Mouse (Mus musculus): ENCODE measurements around the gene Nfe2l3.

Nfe2l3 gene

DNA sequence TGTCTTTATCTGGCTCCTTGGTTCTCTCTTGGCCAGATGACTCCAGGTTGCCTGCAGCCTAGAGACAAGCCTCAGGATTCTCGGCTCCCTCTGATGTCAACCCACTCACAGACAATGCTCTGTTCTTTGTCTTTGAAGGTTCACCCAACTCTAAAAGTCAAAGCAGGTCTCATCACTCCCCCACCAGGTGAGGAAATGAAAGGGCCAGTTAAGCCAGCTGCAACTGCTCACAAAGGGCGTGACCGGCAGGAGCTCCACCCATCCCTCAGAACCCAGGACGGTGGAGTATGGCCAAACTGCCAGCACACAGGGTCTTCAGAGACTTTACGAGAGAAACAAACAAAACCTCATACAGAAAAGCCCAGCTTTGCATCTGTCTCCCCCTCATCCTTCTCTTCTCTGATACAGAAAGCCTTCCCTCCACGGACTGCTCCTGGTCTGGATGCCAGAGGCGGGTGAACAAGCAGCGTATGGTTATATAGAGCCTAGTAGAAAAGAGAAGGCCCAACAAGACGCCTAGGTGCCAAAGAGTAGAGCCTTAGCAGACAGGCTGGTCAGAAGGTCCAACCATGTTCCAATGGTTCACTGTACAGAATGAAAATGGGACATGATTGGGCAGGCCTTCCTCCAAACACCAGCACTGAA is 9.8 kb downstream of the Nfe2l3 start:
- DNase-seq (ENCODE audit: low spot score in 2 of 2) = no peak

DNA sequence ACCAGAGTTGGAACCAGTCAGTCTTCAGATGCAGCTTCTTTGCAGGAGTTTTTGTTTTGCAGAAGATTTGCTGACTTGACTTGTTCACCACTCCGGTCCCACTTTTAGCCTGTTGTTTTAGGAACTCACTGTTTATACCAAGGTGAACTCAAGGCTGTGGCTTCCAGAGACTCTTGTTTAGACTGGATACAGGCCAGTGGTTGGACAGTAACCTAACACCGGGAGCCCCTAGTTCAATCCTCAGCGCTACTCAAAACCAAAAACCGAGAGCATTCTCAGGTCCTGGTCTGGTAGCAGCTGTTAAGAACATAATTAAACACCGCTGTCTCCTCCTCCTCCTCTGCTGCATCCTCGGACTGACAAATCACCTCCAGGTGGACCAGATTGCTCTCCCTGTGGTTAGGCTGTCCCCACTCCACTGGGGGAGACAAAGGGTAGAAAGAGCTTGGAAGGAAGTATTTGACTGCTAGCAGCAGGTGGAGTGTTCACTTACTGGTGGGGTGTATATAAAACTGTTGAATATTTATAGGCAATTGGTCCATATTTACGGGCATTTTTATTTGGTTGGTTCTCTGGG is 20.5 kb downstream of the Nfe2l3 start:
- DNase-seq (ENCODE audit: low spot score in 2 of 2) = no peak

DNA sequence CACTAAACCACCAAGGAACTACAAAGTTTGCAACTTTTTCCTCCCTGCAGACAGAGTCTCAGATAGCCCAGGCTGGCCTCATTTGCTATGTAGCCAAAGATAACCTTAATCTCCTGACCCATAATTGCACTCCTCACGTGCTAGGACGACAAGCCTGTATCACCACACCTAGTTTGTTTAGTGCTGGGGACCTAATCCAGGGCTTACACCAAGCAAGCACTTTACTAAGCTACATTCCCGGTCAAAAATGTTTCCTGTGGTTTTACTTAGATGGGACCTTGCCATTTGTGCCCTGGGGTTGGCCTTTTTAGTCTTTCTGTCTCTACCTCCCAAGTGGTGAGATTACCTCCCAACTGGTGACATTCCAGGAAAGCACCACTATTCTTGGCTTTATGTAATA is 22.5 kb downstream of the Nfe2l3 start:
- DNase-seq (ENCODE audit: low spot score in 2 of 2) = no peak

DNA sequence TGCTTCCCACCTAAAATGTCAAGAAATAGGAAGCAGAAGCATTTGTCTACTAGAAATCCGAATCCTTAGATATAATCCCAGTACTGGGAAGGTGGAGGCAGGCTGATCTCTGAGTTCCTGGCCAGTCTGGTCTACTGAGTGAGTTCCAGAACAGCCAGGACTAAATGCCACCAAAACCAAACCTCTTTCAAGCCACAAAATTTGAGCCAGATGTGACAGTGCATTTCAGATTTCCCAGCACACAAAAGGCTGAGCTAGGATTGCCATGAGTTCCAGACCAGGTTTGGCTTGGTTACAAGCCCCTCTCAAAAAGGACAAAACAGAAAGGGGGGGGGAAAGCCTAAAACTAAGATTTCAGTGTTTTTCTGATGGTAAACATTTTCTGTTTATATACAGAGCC is 23.7 kb downstream of the Nfe2l3 start:
- DNase-seq (ENCODE audit: low spot score in 2 of 2) = no peak

- no peak for DNase-seq (ENCODE audit: low spot score in 2 of 2)
Measured at GRCm38 (mm10) chr6:51457283-51457682, 24.8 kb downstream of the Nfe2l3 start.

GRCm38 (mm10) chr6:51457770-51458387 is 25.4 kb downstream of the Nfe2l3 start:
- DNase-seq (ENCODE audit: low spot score in 2 of 2) = no peak

DNA sequence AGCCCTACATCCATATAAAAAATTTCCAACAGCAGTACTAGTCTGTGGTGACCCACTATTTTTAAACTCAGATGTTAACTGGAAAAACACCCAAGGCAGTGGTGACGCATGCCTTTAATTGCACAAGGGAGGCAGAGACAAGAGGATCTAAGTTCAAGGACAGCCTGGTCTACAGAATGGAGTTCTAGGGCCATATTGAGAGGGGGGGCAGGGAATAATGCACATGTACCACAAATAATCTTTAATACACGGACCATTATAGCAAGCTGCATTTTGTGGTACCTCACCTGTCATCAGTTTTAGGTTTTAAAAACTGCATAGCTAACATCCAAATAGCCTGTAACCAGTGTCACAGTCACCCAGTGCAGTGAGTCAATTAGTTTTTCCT is 26.4 kb downstream of the Nfe2l3 start:
- no peak for DNase-seq (ENCODE audit: low spot score in 2 of 2)

DNA sequence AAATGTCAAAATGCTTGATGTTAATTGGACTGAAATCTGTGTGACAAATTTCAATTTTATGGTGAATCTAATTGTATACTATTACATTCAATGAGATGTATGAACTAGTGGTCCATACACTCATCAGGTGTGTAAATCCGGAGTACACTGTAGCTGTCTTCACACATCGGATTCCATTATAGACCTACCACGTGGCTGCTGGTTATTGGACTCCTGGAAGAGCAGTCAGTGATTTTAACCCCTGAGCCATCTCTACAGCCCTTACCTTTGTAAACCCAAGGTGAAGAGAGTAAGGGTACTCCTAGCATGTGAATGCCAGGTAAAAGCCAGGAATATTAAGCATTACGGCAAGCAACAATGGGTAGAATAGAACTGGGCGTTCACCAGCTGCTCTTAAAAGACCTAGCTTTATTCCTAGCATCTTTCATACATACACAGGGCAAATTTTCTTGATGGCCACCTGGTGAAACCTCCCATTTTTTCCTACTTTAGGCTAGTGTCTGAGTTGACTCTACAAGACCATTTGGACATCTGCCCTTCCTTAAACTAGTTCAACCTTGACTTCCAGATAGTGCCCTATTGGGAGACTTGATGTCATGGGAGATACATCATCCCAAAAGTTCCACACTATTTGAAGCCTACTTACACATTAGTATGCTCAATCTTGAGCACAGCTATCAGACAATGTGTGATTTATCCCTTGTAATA is 27.0 kb downstream of the Nfe2l3 start:
- DNase-seq (ENCODE audit: low spot score in 2 of 2) = no peak

GRCm38 (mm10) chr6:51460021-51460360 is 27.5 kb downstream of the Nfe2l3 start:
- DNase-seq (ENCODE audit: low spot score in 2 of 2) = no peak

GRCm38 (mm10) chr6:51460363-51460762 is 27.9 kb downstream of the Nfe2l3 start:
- no peak for DNase-seq (ENCODE audit: low spot score in 2 of 2)

DNA sequence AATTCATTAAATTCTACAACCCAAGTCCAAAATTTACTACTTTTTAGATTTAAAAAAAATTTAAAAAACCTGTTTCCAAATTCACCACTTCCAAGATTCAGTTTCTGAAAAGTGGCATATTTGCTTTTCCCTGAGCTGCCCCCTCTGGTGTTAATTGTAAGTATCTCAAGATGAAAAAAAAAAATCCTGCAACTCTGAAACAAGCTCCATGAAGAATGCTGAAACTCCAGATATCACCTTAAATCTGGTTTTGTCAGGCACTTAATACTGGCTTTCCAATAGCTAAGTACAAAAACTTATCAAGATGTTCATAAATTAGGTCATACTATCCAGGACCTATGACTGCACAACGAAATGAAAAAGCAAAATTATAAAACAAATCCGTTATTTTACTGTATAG is 35.2 kb downstream of the Nfe2l3 start:
- DNase-seq (ENCODE audit: low spot score in 2 of 2) = no peak

DNA sequence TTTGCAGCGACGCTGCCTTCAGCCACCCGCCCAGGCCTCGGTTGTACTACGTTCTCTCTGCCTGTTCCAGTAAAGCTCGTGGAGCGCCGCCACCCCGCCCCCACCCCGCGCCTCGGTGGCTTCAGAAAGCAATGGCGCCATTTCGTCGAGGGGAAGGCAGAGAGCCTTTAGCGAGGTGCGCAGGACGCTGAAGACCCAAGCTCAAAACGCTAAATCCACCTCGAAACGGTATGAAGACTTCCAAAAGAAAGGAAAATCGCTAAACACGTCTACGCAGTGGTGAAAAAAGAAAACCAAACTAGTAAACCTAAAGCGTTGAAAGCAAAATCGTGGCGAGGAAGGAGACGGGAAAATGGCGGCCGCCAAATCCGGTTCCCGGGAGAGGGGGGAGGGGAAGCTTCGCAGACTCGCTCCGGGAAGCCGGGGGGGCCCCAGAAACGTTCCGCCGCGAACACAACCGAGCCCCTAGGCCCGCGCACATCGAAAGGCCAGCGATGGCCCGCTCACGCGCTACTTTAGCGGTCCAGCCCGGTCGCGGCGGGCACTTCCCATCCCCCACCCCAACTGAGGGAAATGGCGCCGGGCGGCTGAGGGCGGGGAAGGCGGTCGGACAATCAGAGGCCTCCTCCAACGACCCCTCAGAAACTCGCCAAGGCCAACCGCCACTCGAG is 36.6 kb downstream of the Nfe2l3 start:
- peak; percentile 73 to 78 for DNase-seq (ENCODE audit: low spot score in 2 of 2)

DNA sequence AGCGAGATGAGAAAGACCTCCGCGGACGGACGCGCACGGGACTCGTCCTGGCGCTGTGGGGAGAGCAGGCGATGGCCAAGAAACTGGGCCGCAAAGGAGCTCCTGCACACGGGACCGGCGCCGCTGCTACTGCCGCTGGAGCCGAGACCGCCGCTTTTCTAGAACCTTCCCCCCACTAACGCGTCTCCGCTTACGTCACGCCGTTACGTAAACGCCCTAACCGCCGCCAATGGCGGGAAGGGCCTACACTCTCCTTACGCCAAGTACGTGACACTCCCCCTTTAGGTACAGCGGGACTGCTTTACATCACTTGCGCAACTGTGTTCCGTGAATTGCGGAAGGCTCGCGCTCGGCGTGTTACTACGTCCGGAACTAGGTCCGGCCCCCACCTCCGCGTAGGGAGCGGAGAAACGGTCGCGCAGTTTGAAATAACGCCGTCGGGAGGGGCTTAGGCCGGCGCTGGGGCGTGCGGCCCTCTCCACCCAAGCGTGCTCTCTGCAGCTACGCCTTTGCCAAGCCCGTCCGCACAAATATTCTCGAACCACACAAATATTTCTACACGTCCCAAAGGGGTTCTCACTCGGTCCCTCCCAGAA is 37.3 kb downstream of the Nfe2l3 start, which contains the start of gene Hnrnpa2b1:
Gene Hnrnpa2b1 (minus strand): TSS at position 180 of the 596 bp plus-strand sequence.
- peak; percentile 98 to 99 for DNase-seq (ENCODE audit: low spot score in 2 of 2)

DNA sequence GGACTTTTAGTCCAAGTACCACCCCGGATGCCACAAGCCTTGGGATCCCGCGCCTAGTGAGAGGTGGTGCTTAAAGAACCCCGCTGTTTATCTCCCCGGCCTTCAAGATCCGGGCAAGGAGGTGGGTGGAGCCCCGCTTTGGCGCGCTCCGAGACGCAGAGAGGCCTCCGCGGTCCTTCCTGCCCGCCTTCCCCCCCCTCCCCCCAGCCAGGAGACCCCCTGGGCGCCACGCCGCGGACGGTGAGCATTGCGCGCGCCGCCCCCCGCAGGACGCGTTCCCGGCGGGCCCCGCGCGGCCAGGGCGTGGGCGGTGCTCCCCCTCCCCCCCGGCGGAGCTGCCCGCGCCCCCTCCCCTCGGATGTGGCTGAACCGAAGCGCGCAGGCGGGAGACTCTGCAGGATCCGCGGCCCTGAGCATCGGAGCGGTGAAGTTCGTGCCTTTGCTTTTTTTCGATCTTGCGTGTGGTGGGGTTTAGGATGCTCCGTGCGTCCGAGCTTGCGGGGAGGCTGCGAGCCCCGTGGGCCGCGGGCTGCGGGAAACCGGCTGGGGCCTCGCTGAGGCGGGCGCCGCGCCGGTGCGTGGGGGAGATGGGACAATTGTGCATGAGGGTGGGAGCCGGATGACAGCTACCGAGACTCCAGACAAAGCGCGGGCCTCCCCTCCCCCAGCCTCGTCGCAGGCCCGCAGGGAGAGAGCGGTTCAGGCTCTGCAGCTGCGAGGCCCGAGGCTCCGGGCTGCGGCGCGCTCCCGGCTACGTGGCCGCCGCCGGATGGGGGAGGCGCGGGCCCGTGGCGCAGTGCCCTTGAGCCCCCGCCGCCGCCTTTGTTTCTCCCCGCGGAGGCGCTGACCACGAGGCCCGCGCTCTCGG is 38.1 kb downstream of the Nfe2l3 start, which contains the start of gene Cbx3:
Gene Cbx3 (plus strand): TSS at position 50 of the 868 bp plus-strand sequence.
- peak; percentile 56 to 60 for DNase-seq (ENCODE audit: low spot score in 2 of 2)

- DNase-seq (ENCODE audit: low spot score in 2 of 2) = no peak
Measured at GRCm38 (mm10) chr6:51471179-51471505, 38.7 kb downstream of the Nfe2l3 start.

DNA sequence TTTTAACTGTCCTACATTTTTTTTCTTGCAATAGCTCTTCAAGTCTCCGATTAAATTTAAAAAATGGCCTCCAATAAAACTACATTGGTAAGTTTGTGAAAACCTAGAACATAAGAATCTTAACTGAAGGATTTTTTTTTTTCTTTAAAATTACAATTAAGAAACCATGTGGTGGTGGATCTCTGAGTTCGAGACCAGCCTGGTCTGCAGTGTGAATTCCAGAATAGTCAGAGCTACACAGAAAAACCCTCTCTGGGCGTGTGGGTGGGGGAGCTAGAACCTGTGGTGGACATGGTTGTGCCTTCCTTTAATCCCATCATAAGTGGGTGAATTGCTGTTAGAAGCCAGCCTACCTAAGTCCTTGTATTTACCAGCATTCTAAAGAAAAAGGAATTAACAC is 39.3 kb downstream of the Nfe2l3 start:
- DNase-seq (ENCODE audit: low spot score in 2 of 2) = no peak

GRCm38 (mm10) chr6:51472213-51472612 is 39.7 kb downstream of the Nfe2l3 start:
- no peak for DNase-seq (ENCODE audit: low spot score in 2 of 2)

DNA sequence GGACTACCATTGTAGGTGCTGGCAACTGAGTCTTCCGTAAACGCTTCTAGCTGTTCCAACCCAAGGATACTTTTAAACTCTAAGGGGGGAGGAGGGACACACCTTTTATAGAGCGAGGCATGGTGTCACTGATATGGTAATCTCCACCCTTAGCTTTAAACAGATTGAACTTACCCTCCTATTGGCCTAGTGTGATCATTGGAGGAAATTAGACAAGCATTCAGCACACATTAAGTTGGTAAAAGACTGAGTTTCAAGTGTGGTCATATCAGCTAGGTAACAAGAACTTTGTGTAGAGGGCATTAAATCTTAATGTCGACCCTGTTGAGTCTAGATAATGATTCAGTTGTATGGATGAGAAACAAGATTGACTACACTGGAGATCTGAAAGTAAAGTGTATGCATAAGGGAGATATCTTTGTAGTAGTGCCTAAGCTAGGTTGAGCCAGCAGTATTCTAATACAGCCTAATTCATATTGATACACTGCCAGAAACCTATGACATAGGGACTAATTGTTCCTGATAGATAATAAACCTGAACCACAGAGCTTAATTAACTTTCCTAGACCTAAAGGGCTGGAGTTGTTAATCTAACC is 46.8 kb downstream of the Nfe2l3 start:
- no peak for DNase-seq (ENCODE audit: low spot score in 2 of 2)

DNA sequence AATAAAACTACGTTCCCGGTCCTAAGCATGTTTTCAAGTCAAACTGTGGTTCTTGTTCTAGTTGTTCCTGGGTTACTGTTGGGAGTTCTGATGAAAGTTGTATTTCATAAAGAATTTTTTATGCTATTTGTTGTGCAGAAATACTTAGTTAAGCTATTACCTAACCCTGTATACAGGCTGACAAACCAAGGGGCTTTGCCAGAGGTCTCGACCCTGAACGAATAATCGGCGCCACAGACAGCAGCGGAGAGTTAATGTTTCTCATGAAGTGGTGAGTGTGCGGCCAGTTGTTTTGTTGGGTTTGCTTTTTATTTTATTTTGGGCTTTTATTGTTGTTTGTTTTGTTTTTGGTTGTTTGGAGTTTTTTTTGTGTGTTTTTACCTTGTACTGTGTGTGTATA is 49.1 kb downstream of the Nfe2l3 start:
- DNase-seq (ENCODE audit: low spot score in 2 of 2) = no peak

GRCm38 (mm10) chr6:51483861-51484260 is 51.4 kb downstream of the Nfe2l3 start:
- DNase-seq (ENCODE audit: low spot score in 2 of 2) = no peak

Measured in urinary bladder, postnatal 36 days (tissue).